Mouse (Mus musculus): ENCODE data around the gene Fam155a. TPM values are rescaled to one million over a fixed set of nuclear protein-coding genes. Genes with fewer than 3 reads are reported as not detected.
A peak's percentile ranks its signal among the peaks of the same experiment; 100 is the strongest.
"Not testable (repeated sequence)": the region's sequence is repeated elsewhere in the genome, so short reads cannot be mapped to it uniquely, and the experiment has no call there.

The Fam155a gene
- polyA plus RNA-seq, 1 experiment from 2014 or later, result 12.6 TPM

DNA sequence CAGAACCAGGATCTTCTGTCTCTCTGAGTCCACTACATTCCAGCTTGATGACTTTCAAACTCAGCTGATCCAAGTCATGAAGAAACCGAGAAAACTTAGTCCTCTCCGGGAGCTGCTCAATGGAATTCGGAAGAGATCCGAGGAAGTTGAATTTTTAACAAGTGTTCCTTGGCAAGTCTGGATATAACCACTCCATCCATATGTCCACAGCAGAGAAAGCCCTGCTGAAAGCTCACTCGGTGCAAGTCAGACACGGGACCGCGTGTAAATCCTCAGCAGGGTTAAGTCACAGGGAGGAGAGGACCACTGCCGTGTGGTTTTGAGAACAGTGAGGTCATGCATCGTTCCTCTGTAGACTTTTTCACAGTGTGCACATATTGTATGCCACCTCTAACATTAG, 5.9 kb upstream of the Fam155a start:
- no peak overlapping the region for H3K4me2 ChIP-seq (replicated peaks)
- H3K36me3 ChIP-seq, result no peaks in the 10 kb centered on the region
- 86% methylated on average over 10 of the region's 10 CpGs for WGBS
- ATAC-seq (ENCODE audit: low FRiP score), result no peak
- H3K27ac ChIP-seq, result no peak overlapping the region
- no peaks in the 10 kb centered on the region for H3K9me3 ChIP-seq (replicated peaks)
- H3K9ac ChIP-seq, result no peak overlapping the region
- H3K27me3 ChIP-seq, result peaks cover 10% of the 10 kb centered on the region; the same call in 1 of the 2 replicates
- H3K4me3 ChIP-seq, result no peak overlapping the region
- peaks cover 8% of the 10 kb centered on the region for H3K4me1 ChIP-seq

DNA sequence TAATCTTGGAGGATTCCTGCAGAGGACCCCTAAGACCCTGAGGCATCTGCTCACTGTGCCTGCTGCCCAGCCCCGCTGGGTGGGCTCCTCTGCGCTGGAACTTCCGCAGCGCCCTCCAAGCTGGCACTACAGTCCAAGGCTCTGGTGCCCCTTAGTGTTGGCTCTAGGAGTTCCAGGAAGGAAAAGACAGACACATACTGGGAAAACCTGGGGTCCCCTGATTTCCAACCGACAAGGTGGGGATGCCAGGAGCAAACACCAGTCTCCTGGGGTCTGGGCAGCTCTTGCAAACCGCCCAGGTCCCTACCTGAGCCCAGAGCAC, 1.5 kb upstream of the Fam155a start:
- H3K4me1 ChIP-seq, result peaks cover 8% of the 10 kb centered on the region
- H3K9me3 ChIP-seq (replicated peaks), result no peaks in the 10 kb centered on the region
- peak overlapping the region; percentile 79 for H3K9ac ChIP-seq
- peaks cover 21% of the 10 kb centered on the region for H3K27me3 ChIP-seq
- peak overlapping the region; percentile 87 for H3K4me2 ChIP-seq (replicated peaks)
- H3K4me3 ChIP-seq, result peak overlapping the region; percentile 68
- peak; percentile 80 for ATAC-seq (ENCODE audit: low FRiP score)
- H3K36me3 ChIP-seq, result no peaks in the 10 kb centered on the region
- WGBS, result 0% methylated on average over 6 of the region's 6 CpGs
- peak overlapping the region; percentile 89 for H3K27ac ChIP-seq

- peak overlapping the region; percentile 87 for H3K4me2 ChIP-seq (replicated peaks)
- no peaks in the 10 kb centered on the region for H3K36me3 ChIP-seq
- peaks cover 8% of the 10 kb centered on the region for H3K4me1 ChIP-seq
- peak; percentile 77 for ATAC-seq (ENCODE audit: low FRiP score)
- peaks cover 21% of the 10 kb centered on the region for H3K27me3 ChIP-seq
- peak overlapping the region; percentile 89 for H3K27ac ChIP-seq
- H3K9ac ChIP-seq, result peak overlapping the region; percentile 79
- H3K4me3 ChIP-seq, result peak overlapping the region; percentile 68
- WGBS, result under 1% methylated on average over 54 of the region's 55 CpGs
- H3K9me3 ChIP-seq (replicated peaks), result no peaks in the 10 kb centered on the region
Observed at GRCm38 (mm10) chr8:9771606-9772518, 901 bp upstream of the Fam155a start.

- peak overlapping the region; percentile 87 for H3K4me2 ChIP-seq (replicated peaks)
- peak overlapping the region; percentile 68 for H3K4me3 ChIP-seq
- 1% methylated on average over 44 of the region's 48 CpGs for WGBS
- peak overlapping the region; percentile 79 for H3K9ac ChIP-seq
- peaks cover 21% of the 10 kb centered on the region for H3K27me3 ChIP-seq
- peak overlapping the region; percentile 89 for H3K27ac ChIP-seq
- H3K9me3 ChIP-seq (replicated peaks), result no peaks in the 10 kb centered on the region
- H3K36me3 ChIP-seq, result no peaks in the 10 kb centered on the region
- peaks cover 8% of the 10 kb centered on the region for H3K4me1 ChIP-seq
- ATAC-seq (ENCODE audit: low FRiP score), result peak; percentile 49
Observed at GRCm38 (mm10) chr8:9770261-9770998, 531 bp downstream of the Fam155a start.

DNA sequence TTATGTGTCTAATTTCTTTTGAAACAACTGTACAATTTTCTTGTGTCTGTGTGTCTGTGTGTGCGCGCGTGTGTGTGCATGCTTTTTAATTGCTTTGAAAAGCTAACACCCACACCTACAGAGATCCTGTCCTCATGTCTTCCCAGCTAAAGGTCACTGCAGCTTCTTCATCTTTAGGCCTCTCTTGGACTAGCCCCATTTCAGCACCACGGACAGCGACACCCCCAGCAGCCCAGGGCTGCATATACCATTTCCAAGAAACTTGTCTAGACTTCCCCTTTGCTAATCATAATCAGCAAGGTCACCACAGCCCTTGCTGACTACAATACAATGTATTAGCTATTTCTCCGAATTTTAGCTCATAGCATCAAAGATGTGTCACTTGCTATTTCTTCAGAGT, 1.9 kb downstream of the Fam155a start:
- no peak for ATAC-seq (ENCODE audit: low FRiP score)
- H3K27ac ChIP-seq, result no peak overlapping the region
- peaks cover 21% of the 10 kb centered on the region for H3K27me3 ChIP-seq
- H3K4me1 ChIP-seq, result peaks cover 8% of the 10 kb centered on the region
- 34% methylated on average over 6 of the region's 6 CpGs for WGBS
- no peaks in the 10 kb centered on the region for H3K36me3 ChIP-seq
- peak overlapping the region; percentile 68 for H3K4me3 ChIP-seq
- H3K9me3 ChIP-seq (replicated peaks), result no peaks in the 10 kb centered on the region
- H3K9ac ChIP-seq, result no peak overlapping the region
- peak overlapping the region; percentile 87 for H3K4me2 ChIP-seq (replicated peaks)

- Histone ChIP-seq H3K27ac (no peak overlapping the region), H3K9me3 (replicated peaks) (no peaks in the 10 kb centered on the region), H3K4me1 (no peaks in the 10 kb centered on the region), H3K36me3 (no peaks in the 10 kb centered on the region), H3K9ac (no peak overlapping the region), H3K27me3 (no peaks in the 10 kb centered on the region), H3K4me2 (replicated peaks) (no peak overlapping the region), H3K4me3 (no peak overlapping the region)
- 77% methylated on average over 5 of the region's 5 CpGs for WGBS
- no peak for ATAC-seq (ENCODE audit: low FRiP score)
Observed at GRCm38 (mm10) chr8:9735169-9735568, 35.8 kb downstream of the Fam155a start.

DNA sequence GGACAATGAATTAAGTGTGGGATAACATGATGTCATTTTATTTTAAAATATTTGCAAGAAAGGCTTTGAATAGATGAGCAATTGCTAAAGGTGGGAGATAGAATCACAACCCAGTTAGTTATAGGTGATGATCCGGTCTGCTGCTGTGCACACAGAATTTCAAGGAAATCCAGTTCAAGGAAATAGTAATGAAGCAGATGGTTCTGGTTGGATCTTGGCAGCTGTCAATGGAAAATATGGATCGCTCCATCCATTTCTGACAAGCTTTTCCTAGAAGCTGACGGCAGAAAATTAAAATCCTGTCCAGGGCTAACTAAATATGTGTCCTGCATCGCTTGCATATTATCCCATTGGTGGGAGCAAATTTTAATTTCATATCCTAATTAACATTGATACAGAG, 61.2 kb downstream of the Fam155a start:
- H3K27me3 ChIP-seq, result no peaks in the 10 kb centered on the region
- H3K9me3 ChIP-seq (replicated peaks), result no peaks in the 10 kb centered on the region
- 90% methylated on average over 4 of the region's 4 CpGs for WGBS
- no peak overlapping the region for H3K4me3 ChIP-seq
- H3K36me3 ChIP-seq, result no peaks in the 10 kb centered on the region
- no peaks in the 10 kb centered on the region for H3K4me1 ChIP-seq
- H3K27ac ChIP-seq, result no peak overlapping the region
- ATAC-seq (ENCODE audit: low FRiP score), result no peak
- no peak overlapping the region for H3K4me2 ChIP-seq (replicated peaks)
- no peak overlapping the region for H3K9ac ChIP-seq

DNA sequence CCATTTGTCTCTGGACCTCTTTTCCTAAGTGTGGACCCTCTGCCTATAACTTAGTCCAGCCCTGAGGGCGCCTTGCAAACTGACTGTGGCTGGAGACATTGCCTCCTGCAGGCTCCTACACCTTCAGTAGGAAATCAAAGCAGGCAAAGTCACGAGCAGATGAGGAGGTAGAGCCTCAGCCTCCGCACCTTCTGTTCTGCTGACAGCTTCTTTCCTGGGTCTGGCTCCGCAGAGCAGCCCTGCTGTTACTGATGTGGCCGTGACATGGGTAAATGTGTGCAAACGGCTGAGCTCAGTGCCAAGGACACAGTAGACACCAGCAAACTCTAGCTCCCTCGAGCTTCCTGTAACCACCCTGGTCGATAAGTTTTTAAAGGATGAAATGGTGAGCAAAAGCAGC, 63.5 kb downstream of the Fam155a start:
- ATAC-seq (ENCODE audit: low FRiP score), result no peak
- Histone ChIP-seq H3K27me3 (no peaks in the 10 kb centered on the region), H3K4me2 (replicated peaks) (no peak overlapping the region), H3K36me3 (no peaks in the 10 kb centered on the region), H3K4me3 (no peak overlapping the region), H3K27ac (no peak overlapping the region), H3K9ac (no peak overlapping the region), H3K9me3 (replicated peaks) (no peaks in the 10 kb centered on the region), H3K4me1 (no peaks in the 10 kb centered on the region)
- WGBS, result 78% methylated on average over 8 of the region's 8 CpGs

DNA sequence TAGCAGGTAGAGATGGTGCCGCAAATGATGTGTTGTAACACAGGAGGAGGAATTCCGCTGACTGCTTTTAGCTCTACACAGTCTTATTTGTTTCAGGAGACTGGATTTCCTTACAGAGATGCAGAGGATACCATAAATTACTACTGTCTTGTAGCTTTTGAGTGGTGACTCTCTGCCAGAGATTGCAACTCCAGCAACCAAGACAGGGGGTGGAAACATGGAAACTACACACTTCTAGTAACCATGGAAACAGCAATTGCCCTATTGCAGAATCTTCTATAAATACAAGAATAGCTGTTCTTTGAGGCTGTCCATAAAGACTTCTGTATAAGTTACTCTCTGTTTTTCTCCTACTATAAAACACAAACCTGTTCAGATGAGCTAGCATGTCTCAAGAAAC, 76.2 kb downstream of the Fam155a start:
- H3K9ac ChIP-seq, result no peak overlapping the region
- no peak overlapping the region for H3K27ac ChIP-seq
- H3K4me3 ChIP-seq, result no peak overlapping the region
- H3K4me1 ChIP-seq, result no peaks in the 10 kb centered on the region
- no peaks in the 10 kb centered on the region for H3K36me3 ChIP-seq
- H3K27me3 ChIP-seq, result no peaks in the 10 kb centered on the region
- no peak for ATAC-seq (ENCODE audit: low FRiP score)
- H3K9me3 ChIP-seq (replicated peaks), result no peaks in the 10 kb centered on the region
- 75% methylated on average over 2 of the region's 2 CpGs for WGBS
- H3K4me2 ChIP-seq (replicated peaks), result no peak overlapping the region

DNA sequence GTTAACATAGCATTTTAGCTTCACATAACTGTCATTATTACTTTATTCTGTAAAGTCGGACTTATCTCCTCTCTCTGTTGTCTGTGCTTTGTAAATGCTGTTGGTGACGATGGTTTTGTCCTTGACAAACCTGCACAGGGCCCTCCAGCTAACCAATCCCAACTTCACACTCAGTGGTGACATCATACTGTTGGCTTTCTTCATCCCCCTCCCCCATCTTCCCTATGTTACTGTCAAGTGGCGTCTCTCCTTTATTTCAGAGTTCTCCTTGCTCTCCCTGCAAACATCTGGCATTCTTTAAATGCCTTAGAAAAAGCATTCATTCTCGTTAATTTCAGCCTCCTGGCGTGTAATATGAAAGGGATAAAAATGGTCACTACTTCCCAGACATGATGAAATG, 78.6 kb downstream of the Fam155a start:
- H3K27me3 ChIP-seq, result no peaks in the 10 kb centered on the region
- H3K9ac ChIP-seq, result no peak overlapping the region
- WGBS, result 65% methylated on average over 5 of the region's 5 CpGs
- ATAC-seq (ENCODE audit: low FRiP score), result no peak
- H3K4me3 ChIP-seq, result no peak overlapping the region
- H3K9me3 ChIP-seq (replicated peaks), result no peaks in the 10 kb centered on the region
- H3K4me2 ChIP-seq (replicated peaks), result no peak overlapping the region
- H3K4me1 ChIP-seq, result no peaks in the 10 kb centered on the region
- no peak overlapping the region for H3K27ac ChIP-seq
- H3K36me3 ChIP-seq, result no peaks in the 10 kb centered on the region

DNA sequence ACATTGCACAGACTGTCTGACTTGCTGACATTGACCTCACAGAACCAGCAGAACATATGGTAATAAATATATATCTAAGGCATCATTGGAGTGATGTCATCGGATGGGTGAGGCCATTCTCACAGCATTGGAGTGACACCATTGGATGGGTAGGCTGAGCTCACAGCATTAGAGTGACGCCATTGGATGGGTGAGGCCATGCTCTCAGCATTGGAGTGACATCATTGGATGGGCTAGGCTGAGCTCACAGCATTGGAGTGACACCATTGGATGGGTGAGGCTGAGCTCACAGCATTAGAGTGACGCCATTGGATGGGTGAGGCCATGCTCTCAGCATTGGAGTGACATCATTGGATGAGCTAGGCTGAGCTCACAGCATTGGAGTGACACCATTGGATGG, 110.9 kb downstream of the Fam155a start:
- 87% methylated on average over 3 of the region's 3 CpGs for WGBS
- H3K27ac ChIP-seq; H3K4me2 ChIP-seq (replicated peaks); H3K27me3 ChIP-seq; ATAC-seq (ENCODE audit: low FRiP score); H3K36me3 ChIP-seq; H3K4me1 ChIP-seq; H3K9me3 ChIP-seq (replicated peaks); H3K9ac ChIP-seq; H3K4me3 ChIP-seq: not testable (repeated sequence)

DNA sequence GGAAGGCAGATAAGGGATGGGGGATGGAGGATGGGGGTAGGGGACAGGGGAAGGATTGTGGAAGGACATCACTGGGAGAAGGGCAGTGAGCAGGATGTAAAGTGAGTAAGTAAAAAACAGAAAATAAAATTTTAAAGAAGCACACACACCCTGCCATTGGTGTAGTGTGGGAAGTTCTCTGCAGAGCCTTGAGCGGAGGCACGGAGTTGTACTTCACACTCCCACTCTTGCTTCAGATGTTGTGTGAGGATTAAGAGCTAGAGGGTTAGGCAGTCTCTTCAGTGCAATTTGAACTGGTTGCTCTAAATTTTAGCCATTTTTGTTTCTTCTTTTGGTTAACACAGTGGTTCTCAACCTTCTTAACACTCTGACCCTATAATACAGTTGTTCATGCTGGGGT, 114.1 kb downstream of the Fam155a start:
- 90% methylated on average over 2 of the region's 2 CpGs for WGBS

More for the DNA sequence above, 114.1 kb downstream of the Fam155a start:
- Histone ChIP-seq H3K9me3 (replicated peaks) (no peaks in the 10 kb centered on the region), H3K36me3 (no peaks in the 10 kb centered on the region), H3K4me3 (no peak overlapping the region), H3K4me1 (no peaks in the 10 kb centered on the region), H3K27ac (no peak overlapping the region), H3K27me3 (no peaks in the 10 kb centered on the region), H3K9ac (no peak overlapping the region), H3K4me2 (replicated peaks) (no peak overlapping the region)
- no peak for ATAC-seq (ENCODE audit: low FRiP score)
